Mouse (Mus musculus) lung, adult 2 months (tissue): Measurements from ENCODE around the gene Slc45a2. TPM values are rescaled to one million over a fixed set of nuclear protein-coding genes. Genes with fewer than 3 reads are reported as not detected.

ENCODE experiments used
- DNase-seq: peaks from one replicate; pipeline ENCODE4 v3.0.0; 2022
- H3K4me1 ChIP-seq: fragments of 200-500 bp; 2 replicates; pipeline ENCODE4 v1.6.1; 2011; ENCODE audit warnings: low read length; ENCODE audit not compliant: control insufficient read depth, insufficient read depth
- H3K4me3 ChIP-seq: fragments of 200-500 bp; replicated peaks from 2 replicates; pipeline ENCODE3; 2011; ENCODE audit warnings: low read depth, mild to moderate bottlenecking, control low read depth, low read length; ENCODE audit errors: extremely low read depth
- CTCF ChIP-seq: fragments of 200-500 bp; IDR thresholded peaks from 2 replicates; pipeline ENCODE4 v1.5.1; 2011; ENCODE audit warnings: mild to moderate bottlenecking, low read length, control low read depth; ENCODE audit not compliant: insufficient read depth
- POLR2A ChIP-seq: fragments of 200-500 bp; IDR thresholded peaks from 2 replicates; pipeline ENCODE4 v1.6.1; 2011; ENCODE audit warnings: low read depth, mild to moderate bottlenecking, control low read depth, low read length, borderline replicate concordance; ENCODE audit errors: extremely low read depth
- WGBS: fragments of 180-500 bp; shearing (Covaris S2); methylation state at CpG from one replicate; pipeline ENCODE4 v1.1.7; 2018; 5-methylcytosine and 5-hydroxymethylcytosine counted together
- polyA plus RNA-seq: library from polyadenylated mRNA; depleted of rRNA; stranded (reverse); fragments of >200 nt; gene quantifications from 2 replicates; pipeline ENCODE4 v1.2.3, GENCODE M21; 2012; rRNA removed

Gene Slc45a2
- polyA plus RNA-seq = not detected in 2 replicates

DNA sequence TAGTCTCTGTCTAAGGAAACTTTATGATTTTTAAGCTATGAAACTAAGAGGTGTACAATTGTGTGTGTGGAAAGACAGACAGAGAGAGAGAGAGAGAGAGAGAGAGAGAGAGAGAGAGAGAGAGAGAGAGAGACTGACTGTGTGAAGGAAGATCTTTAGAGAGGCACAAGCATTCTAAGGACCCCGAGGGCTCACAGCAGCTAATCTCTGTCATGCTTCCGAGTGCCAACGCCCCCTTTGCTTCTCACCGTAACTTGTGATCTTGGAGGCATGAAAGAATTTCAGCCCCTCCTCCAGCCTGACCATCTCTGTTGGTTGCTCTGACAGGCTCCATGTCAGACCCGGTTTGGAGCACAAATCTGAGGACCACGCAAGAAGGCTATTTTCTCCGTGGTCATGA lies at the start of gene Slc45a2:
Gene Slc45a2 (plus strand): TSS at position 301 of the 400 bp plus-strand sequence.
- DNase-seq = no peak
- Histone ChIP-seq H3K4me1 (no peaks in the 10 kb centered on the region), H3K4me3 (no peak within 1 kb of the TSS)
- TF ChIP-seq CTCF (no peak), POLR2A (no peak)
- 60% methylated on average over 7 of the region's 7 CpGs for WGBS

DNA sequence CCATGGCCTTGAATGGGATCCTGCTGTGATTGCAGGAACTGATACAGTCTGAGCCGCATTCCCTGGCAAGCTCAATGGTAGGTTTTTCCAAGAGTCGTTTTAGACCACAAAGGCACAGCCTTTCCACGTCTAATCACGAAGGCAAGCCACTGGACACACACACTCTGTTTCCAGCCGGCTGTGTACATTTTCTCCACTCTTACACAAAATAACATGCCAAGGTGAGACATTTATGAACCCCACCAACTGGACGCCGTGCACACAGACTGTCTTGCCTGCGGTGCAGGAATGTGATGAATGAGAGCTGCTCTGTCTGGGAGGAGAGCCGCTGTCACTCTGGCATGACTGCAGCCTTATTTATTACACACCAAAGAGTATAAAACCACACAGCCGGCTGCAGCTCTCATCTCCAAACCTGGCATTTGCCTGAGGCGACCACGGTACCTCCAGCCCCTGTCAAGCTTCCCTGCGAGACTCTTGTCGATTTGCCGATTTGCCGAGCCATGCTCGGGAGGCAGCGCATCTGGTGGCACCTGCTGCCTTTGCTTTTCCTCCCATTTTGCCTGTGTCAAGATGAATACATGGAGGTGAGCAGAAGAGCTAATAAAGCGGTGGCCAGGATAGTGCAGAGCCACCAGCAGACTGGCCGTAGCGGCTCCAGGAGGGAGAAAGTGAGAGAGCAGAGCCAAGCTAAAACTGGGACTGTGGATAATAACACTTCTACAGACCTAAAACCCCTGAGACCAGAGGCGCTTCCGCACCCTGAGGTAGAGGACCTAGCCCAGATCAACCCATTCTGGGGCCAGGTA lies 48.4 kb upstream of the Slc45a2 start, which contains the start of gene C1qtnf3:
Gene C1qtnf3 (plus strand): TSS at position 382 of the 809 bp plus-strand sequence.
- 71% methylated on average over 23 of the region's 23 CpGs for WGBS
- Histone ChIP-seq H3K4me1 (no peaks in the 10 kb centered on the region), H3K4me3 (no peak within 1 kb of the TSS)
- no peak for TF ChIP-seq CTCF
- no peak for TF ChIP-seq POLR2A
- DNase-seq = no peak

DNA sequence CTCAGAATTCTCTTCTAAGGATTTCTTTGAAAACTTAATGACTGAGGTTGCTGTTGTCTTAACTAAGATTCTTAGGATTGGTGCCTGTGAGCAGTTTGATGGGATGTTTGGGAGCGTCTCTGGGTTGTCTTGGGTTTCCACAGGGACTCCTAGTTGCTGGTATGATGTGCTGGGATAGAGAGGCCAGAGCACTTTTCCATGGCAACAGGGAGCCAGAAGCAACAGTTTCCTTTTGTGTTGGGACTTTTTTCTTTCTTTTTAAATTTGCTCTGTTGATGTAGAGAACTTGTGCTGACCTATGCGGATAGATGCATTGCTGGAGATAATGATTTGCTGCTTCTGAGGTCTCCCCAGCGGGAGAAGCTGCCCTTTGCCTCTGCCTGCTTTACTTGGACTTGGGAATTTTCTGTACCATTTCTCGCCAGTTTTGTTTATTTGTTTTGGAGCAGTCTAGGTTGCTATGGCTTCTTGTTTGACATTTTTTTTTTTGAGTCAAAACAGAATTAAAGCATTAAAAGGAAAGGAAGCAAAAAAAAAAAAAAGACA lies 47.7 kb upstream of the Slc45a2 start:
- H3K4me3 ChIP-seq = no peak overlapping the region
- no peak for TF ChIP-seq POLR2A
- DNase-seq = no peak
- no peaks in the 10 kb centered on the region for H3K4me1 ChIP-seq
- WGBS = 53% methylated on average over 4 of the region's 4 CpGs

DNA sequence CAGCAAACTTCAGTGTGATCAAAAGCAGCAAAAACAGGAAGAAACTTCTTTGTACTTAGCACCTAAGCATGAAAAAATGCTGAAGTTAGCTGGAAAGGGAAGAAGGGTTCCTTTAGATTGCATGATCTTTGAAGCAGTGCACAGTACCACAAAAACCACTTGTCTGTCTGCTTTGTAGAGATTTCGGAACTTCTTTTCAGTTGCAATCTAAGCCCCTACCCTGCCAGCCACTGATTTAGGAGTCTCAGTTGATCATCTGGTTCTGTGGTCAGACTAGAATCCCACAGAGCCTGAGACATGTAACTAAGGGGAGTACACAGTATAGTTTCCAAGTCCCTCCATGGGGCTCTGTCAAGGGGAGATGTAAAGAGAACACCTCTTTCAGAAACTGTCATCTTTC lies 47.1 kb upstream of the Slc45a2 start:
- Histone ChIP-seq H3K4me3 (no peak overlapping the region), H3K4me1 (no peaks in the 10 kb centered on the region)
- DNase-seq = no peak
- TF ChIP-seq POLR2A (no peak), CTCF (no peak)
- WGBS = 62% methylated on average over 1 of the region's 1 CpGs

DNA sequence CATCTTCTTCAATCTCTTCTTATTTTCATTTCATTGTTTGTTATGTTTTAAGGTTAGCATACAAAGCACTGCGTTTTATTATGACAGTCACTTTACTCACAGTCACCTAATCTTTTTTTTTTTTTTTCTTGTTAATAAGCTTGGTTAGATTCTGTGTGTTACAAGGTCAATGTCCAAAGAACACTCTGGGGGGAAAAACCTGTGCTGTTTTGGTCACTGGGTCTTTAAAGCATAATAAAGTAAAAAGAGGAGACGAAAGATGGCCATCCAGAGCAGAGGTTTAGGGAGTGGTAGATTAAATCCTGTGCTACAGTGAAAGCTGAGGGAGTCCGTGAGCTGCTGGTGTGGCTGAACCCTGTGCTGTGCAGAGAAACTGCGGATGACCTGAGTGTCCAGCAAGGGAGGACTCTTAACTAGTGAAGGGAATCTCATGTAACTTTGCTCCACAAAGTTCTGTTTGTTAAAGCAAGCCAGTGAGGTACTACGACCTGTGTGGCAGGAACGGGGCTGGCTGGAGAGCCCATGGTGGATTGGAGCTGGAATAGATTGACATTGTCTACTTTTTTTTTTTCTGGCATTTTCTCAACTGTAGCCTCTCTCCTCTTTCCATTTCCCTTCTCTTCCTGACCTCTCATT lies 46.0 kb upstream of the Slc45a2 start:
- DNase-seq = no peak
- TF ChIP-seq POLR2A = no peak
- no peak for TF ChIP-seq CTCF
- H3K4me1 ChIP-seq = no peaks in the 10 kb centered on the region
- WGBS = 82% methylated on average over 6 of the region's 6 CpGs
- H3K4me3 ChIP-seq = no peak overlapping the region

DNA sequence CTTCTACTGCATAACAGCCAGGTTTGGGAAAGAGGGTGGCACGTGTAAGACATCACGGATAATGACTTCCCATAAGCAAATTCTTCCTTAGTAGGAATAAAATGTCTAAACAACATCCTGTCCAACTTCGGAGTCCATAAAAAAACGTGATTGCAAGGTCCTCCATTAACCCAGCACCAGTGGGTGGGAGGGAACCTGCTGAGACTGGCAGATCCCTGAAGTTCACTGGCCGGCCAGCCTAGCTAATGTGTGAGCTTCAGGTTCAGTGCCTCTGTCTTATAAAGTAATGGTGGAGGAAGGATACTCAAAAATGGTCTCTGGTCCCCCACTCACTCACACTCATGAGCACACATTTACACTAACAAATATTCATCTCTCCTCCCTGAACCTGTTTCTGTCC lies 45.4 kb upstream of the Slc45a2 start:
- Histone ChIP-seq H3K4me3 (no peak overlapping the region), H3K4me1 (no peaks in the 10 kb centered on the region)
- 49% methylated on average over 5 of the region's 5 CpGs for WGBS
- DNase-seq = no peak
- TF ChIP-seq POLR2A (no peak), CTCF (no peak)

DNA sequence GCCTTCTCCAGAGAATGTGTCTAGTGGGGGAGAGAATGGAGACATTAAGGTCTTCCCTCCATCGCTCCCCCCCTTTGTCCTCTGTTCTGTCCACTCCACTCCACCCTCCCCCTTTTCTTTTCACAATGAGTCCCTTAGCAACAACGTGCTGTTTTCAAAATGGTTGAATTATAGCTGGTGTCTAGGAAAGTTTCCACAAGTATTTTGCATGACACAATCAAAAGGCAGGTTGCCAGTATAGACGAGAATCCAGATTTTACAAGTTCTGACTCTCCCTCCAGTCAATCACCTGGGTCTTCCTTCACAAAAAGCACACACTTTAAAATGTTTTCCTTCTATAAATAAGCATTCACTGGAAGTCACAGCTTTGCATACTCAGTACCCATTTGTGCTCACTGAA lies 43.8 kb upstream of the Slc45a2 start:
- Histone ChIP-seq H3K4me1 (no peaks in the 10 kb centered on the region), H3K4me3 (no peak overlapping the region)
- no peak for DNase-seq
- WGBS = 55% methylated on average over 3 of the region's 3 CpGs
- TF ChIP-seq CTCF (no peak), POLR2A (no peak)

DNA sequence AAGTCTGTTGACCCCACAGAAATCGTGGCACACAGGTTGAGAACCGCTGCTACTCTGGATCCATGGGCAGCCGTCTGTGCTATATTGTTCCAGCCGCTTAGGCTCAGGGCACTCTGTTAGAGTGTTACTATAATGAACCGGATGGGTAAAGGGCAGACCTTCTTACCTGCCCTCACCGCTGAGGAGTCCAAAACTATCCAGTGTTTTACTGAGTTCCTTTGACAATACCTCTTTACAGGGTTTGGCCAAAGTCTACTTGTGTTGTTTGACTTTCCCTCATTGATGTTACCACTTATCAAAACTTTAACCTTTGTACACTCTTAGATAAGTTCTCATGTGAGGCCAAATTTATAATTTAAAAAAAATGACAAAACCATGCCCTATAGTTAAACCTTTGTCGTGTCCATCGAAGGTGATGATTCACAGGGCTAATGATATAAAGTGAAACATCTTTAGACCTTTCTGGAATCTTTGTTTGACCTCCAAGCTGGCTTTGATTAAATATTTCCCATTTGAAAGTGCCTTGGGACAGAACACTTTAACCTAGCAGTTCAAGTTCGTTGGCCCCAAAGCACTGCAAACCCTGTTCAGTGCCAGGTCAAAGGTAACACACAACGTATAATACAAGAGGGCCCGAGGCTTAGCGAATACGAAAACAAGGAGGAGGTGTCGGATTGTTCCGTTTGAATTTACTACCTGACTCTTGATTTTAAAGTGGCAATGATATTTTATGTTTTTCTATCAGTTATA lies 41.1 kb upstream of the Slc45a2 start:
- no peaks in the 10 kb centered on the region for H3K4me1 ChIP-seq
- H3K4me3 ChIP-seq = no peak overlapping the region
- 85% methylated on average over 15 of the region's 15 CpGs for WGBS
- DNase-seq = no peak
- TF ChIP-seq CTCF (no peak), POLR2A (no peak)

DNA sequence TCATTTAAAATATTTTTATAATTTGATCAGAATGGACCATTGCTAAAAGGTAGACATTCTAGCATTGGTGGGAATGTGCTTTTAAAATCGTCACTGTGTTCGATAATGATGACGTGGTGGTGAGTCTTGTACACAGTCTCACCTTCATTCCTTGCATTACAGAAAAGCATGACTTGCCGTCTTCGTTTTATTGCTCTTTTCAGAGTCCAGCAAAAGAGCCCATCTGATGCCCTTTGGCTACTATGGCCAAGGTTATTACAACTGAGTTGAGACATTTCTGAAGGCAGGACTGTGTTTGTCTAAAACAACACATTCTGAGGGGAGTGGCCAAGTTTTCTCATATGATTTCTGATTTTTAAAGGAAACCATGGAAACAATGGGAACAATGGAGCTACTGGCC lies 40.3 kb upstream of the Slc45a2 start:
- DNase-seq = no peak
- Histone ChIP-seq H3K4me1 (no peaks in the 10 kb centered on the region), H3K4me3 (no peak overlapping the region)
- 93% methylated on average over 5 of the region's 5 CpGs for WGBS
- no peak for TF ChIP-seq POLR2A
- no peak for TF ChIP-seq CTCF
